Mouse (Mus musculus) forebrain, embryonic 16.5 days (tissue): ENCODE measurements around the gene Spin1. TPM values are rescaled to one million over a fixed set of nuclear protein-coding genes. Genes with fewer than 3 reads are reported as not detected.

Source experiments
- ATAC-seq: fragments of 200-750 bp; cut with Nextera tagmentation; 2 replicates; pipeline ENCODE4 v1.8.0; 2017; ENCODE audit warnings: mild to moderate bottlenecking, moderate library complexity
- H3K27ac ChIP-seq: fragments of 300-500 bp; sonication (generic); 2 replicates; pipeline ENCODE4 v1.5.1; 2014; ENCODE audit warnings: low read length, control low read depth
- H3K27me3 ChIP-seq: fragments of 300-500 bp; sonication (generic); replicated peaks from 2 replicates; pipeline ENCODE4 v1.6.1; 2014; ENCODE audit warnings: low read length; ENCODE audit not compliant: control insufficient read depth, insufficient read depth
- H3K36me3 ChIP-seq: fragments of 300-500 bp; sonication (generic); 2 replicates; pipeline ENCODE4 v1.6.1; 2014; ENCODE audit not compliant: control insufficient read depth, insufficient read depth
- H3K4me1 ChIP-seq: fragments of 300-500 bp; sonication (generic); replicated peaks from 2 replicates; pipeline ENCODE4 v1.6.1; 2014; ENCODE audit warnings: low read length; ENCODE audit not compliant: control insufficient read depth, insufficient read depth
- H3K4me2 ChIP-seq: fragments of 300-500 bp; sonication (generic); 2 replicates; pipeline ENCODE4 v1.6.1; 2014; ENCODE audit warnings: mild to moderate bottlenecking, low read length, control low read depth
- H3K4me3 ChIP-seq: fragments of 300-500 bp; sonication (generic); replicated peaks from 2 replicates; pipeline ENCODE4 v1.5.1; 2014; ENCODE audit warnings: mild to moderate bottlenecking, low read length, control low read depth
- H3K9ac ChIP-seq: fragments of 300-500 bp; sonication (generic); replicated peaks from 2 replicates; pipeline ENCODE4 v1.6.1; 2014; ENCODE audit warnings: low read depth, low read length, control low read depth
- H3K9me3 ChIP-seq: fragments of 300-500 bp; sonication (generic); 2 replicates; pipeline ENCODE4 v1.6.1; 2016; ENCODE audit warnings: low read length; ENCODE audit not compliant: control insufficient read depth
- WGBS: fragments of 180-500 bp; shearing (Covaris S2); extraction: QIAGEN DNeasy Blood & Tissue Kit; methylation state at CpG from one replicate; pipeline ENCODE4 v1.1.7; 2014; 5-methylcytosine and 5-hydroxymethylcytosine counted together
- polyA plus RNA-seq: library from polyadenylated mRNA; unstranded; fragments of >200 nt; fragmentation: Nextera tagmentation; extraction: Ambion mirVana; gene quantifications from 2 replicates; pipeline ENCODE4 v1.2.1, GENCODE M21; 2015

Gene Spin1
- polyA plus RNA-seq, 1 experiment from 2014 or later, result 192 TPM

DNA sequence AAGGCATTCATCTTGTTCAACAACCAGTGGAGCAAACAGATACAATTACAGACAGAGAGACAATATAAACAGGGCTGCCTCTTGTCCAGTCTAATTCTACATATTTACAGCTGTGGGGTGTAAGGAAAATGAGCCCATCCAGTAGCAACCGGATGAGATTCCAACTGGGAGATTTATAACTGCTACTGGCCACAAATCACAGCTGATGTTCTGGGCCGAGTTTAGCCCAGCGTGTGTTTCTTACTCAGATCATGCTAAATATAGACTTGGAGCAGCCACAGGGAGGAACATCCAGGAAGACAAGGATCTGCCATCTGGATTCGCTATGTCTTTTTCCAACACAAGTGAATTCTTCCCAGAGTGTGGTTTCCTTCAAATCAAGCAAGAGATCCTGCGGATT is 97.5 kb downstream of the Spin1 start:
- H3K4me1 ChIP-seq, result no peaks in the 10 kb centered on the region
- ATAC-seq, result no peak
- 71% methylated on average over 5 of the region's 5 CpGs for WGBS
- H3K27me3 ChIP-seq, result no peaks in the 10 kb centered on the region
- H3K4me3 ChIP-seq, result no peak overlapping the region
- H3K9me3 ChIP-seq, result peaks cover 2% of the 10 kb centered on the region; the same call in 1 of the 2 replicates
- no peak overlapping the region for H3K4me2 ChIP-seq
- no peaks in the 10 kb centered on the region for H3K36me3 ChIP-seq
- H3K9ac ChIP-seq, result no peak overlapping the region
- no peak overlapping the region for H3K27ac ChIP-seq

Other genes with a start within 250 kb of the Spin1 start
- 0.72 and 2.2 TPM in 2 replicates for gene Nxnl2, start 70.1 kb downstream of the Spin1 start, polyA plus RNA-seq